Mouse (Mus musculus) kidney, adult 9 months (tissue): ENCODE results near the gene Brox.
A peak's percentile ranks its signal among the peaks of the same experiment; 100 is the strongest.
"Not testable (repeated sequence)": the region's sequence is repeated elsewhere in the genome, so short reads cannot be mapped to it uniquely, and the experiment has no call there.

Experiments used
- DNase-seq: peaks from one replicate; pipeline ENCODE4 v3.0.0; 2022

Brox gene

GRCm38 (mm10) chr1:183296877-183297383, at the start of gene Brox:
Gene Brox (minus strand): TSS chr1:183297269.
- peak; percentile 95 for DNase-seq

- DNase-seq, result no peak
These were observed 48.7 kb upstream of the Brox start for GRCm38 (mm10) chr1:183345817-183346195.

DNA sequence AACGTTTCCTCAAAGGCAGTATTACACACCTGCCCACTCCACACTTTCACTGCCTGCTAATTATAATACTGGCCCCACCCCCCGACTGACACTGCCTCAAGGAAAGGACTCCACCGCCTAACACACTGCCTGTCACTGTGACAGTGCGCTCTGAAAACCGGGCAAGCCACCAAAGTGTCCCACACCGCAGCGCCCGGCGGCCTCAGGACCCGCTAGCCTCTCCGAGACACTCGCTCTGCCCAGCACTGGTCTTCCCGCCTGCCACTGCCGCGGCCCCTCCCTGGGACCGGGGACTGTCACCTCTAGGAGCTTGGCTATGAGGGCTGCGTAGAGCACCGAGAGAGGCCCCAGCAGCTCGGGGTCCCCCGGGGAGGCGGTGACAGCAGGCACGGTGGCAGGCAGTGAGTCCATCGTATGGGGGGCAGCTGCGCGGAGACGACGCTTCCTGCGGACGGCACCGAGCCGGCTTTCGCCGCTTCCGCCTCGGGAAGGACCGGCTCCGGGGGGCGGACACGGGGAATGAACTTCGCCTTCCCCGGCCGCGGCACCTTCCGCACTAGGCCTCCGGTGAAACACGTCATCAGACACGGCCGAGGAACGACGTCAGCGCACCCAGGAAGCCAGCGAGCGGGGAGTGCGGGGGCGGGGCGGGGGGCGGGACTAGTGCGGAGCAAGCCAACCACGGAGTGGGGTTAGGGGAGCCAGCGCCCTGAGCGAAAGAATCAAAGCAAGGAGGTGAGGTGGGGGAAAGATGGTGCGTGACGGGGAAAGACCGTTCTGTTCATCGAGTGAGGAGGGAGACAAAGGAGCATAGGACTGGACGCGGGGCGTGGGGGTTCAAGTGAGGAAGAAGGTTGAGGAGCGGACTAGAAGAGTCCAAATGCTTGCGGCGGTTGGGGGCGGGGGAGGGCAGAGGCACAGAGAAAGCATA, 48.1 kb upstream of the Brox start:
- peak; percentile 89 for DNase-seq

DNA sequence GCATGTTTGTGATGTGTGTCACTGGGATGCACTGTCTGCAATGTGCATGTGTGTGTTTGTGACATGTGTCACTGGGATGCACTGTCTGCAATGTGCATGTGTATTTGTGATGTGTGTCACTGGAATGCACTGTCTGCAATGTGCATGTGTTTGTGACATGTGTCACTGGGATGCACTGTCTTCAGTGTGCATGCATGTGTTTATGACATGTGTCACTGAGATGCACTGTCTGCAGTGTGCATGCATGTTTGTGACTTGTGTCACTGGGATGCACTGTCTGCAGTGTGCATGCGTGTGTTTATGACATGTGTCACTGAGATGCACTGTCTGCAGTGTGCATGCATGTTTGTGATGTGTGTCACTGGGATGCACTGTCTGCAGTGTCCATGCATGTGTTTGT, 45.8 kb upstream of the Brox start:
- not testable (repeated sequence) for DNase-seq

GRCm38 (mm10) chr1:183327171-183327570, 30.1 kb upstream of the Brox start:
- no peak for DNase-seq

GRCm38 (mm10) chr1:183324433-183324832, 27.4 kb upstream of the Brox start:
- no peak for DNase-seq

- no peak for DNase-seq
These were observed 26.9 kb upstream of the Brox start for GRCm38 (mm10) chr1:183323923-183324322.

DNA sequence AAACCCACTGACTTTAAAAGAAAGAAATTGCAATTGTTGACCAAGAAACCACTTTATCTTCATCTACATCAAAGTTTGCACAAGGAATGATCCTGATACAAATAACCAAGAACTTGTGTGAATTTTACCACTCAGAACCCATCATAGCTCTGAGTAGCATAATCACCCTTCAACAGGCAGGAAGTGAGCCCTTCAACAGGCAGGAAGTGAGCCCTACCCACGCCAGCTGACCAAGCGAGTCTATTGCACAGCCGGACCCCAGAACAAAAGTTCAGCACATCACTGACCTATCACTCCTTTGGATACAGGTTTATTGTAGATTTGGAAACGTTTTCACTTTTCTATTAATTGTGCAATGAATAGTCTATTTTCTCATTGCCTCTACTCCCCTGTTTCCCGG, 25.4 kb upstream of the Brox start:
- DNase-seq, result not testable (repeated sequence)

GRCm38 (mm10) chr1:183320708-183321107, 23.6 kb upstream of the Brox start:
- DNase-seq, result no peak

DNA sequence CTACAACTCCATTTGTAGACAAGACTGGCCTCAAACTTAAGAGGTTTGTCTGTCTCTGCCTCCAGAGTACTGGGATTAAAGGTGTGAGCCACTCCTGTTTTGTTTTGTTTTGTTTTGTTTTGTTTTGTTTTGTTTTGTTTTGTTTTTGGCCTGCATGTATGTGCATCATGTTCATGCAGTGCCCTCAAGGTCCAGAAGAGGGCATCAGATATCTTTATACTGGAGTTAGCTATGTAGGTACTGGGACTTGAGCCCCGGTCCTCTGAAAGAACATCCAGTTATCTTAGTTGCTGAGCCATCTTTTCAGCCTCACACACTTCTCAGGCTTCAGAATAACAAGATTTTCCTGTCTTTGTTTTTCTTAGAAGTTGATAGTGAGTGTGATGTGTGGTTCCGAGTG, 18.7 kb upstream of the Brox start:
- peak; percentile 18 for DNase-seq

- no peak for DNase-seq
These were observed 15.0 kb upstream of the Brox start for GRCm38 (mm10) chr1:183312076-183312475.

- DNase-seq, result not testable (repeated sequence)
These were observed 12.5 kb upstream of the Brox start for GRCm38 (mm10) chr1:183309601-183310000.

DNA sequence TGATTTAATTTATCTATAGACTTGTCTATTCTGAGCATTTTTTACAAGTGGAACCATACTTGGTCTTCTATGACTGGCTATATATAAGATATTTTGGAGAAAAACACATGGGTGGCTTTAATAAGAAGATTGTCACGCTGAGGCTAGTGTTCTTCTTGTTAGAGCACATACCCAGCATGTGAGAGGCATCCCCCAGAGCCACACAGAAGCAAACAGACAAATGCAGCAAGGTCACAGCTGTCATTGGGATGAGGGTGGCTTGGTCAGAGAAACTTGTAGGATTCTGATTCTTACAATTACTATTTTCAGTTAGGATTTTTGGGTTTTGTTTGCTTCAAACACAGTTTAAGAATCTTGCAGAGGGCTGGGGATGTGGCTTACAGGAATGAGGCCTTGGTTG, 11.4 kb upstream of the Brox start:
- no peak for DNase-seq

GRCm38 (mm10) chr1:183307555-183307954, 10.5 kb upstream of the Brox start:
- no peak for DNase-seq

GRCm38 (mm10) chr1:183299161-183299560, 2.1 kb upstream of the Brox start:
- DNase-seq, result peak; percentile 97

- DNase-seq, result peak; percentile 45
These were observed 919 bp upstream of the Brox start for GRCm38 (mm10) chr1:183297886-183298489.

DNA sequence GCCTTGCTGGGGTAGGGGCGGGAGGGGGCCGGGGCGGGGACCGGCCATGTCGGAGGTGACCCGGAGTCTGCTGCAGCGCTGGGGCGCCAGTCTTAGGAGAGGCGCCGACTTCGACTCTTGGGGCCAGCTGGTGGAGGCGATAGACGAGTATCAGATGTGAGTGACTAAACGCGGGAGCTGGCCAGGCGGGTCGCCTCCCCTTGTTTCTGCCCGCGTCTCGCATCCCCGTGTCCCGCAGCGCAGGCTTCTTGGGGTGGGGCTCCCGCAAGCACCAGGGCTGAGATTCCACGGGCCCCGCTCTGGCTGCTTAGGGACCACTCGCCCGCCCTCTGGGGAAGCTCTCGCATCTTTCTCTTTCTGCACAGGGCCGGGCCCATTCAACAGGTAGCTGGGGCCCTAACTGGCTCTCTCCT, 410 bp upstream of the Brox start:
- DNase-seq, result no peak

DNA sequence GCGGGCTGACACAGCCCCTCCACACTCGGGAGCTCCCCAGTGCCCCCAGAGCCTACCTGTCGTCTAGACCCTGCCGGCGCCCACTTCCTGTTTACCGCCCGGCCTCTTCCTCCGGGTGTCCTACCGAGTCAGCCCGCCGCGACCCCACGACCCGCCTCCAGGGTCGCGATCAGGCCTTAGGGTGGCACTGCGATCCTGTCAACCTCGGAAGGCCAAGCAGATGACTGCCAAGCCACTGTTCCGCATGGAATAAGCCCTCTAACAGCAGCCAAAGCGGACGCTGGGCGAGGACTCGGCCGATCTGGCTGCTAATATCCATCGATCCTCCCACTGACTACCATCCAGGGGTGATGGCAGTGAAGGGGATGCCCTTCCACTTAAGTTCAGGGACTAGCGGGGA, 604 bp downstream of the Brox start, which contains the start of gene Aida:
Gene Aida (plus strand): TSS at position 126 of the 400 bp plus-strand sequence.
- DNase-seq, result no peak

DNA sequence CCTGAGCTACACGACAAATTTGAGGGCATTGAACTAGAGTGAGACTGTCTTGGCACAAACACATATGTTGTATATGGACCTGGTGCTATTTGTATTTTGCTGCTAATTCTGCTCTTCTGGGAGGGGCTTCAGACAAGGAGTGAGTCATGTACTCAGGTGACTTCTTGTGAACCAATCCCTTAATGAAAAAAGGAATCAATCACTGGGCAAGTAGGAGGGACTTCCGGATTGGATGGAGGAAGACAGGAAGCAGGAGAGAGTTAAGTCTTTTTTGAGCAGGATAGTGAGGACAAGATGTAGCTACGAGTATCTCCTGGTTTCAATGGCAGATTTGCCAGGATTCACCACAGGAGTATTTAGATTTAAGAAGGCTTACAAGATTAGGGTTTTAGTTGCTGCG, 7.5 kb downstream of the Brox start:
- no peak for DNase-seq

- no peak for DNase-seq
These were observed 8.7 kb downstream of the Brox start for GRCm38 (mm10) chr1:183288351-183288750.

DNA sequence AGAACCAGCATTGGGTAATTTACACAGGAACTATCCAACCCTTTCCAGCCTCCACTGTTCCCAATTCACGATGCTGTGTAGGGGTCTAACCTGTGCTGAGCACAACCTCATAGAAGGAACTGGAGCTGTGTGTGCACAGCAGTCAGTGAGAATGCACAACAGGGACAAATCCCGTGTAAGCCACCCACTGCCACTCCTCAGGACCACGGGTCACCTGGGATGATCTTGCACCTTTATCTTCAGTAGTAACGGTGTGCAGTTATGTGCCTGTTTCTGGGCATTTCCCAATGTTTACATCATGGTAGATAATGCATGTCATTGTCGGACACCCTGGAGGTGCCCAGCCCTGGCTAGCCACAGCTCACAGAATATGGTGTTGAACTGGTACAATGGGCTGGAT, 21.3 kb downstream of the Brox start:
- DNase-seq, result no peak

DNA sequence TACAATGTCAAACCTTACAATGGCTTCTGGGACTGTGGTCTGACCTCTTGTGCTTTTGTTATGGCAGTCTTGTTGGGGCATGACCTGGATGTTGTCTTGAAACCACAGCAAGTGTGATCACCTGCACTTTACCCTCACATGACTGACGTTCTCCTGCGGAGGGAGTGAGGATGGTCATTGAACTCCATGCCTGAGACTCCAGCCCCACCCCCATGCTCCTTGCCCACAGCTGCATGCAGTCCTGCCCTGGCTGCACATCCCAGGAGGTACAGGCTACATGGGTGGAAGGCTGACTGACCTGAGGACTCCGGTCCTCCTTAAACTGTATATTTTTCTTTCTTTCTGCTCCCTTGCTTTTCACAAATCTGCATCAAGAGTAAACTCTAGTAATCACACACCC, 22.7 kb downstream of the Brox start:
- peak; percentile 81 for DNase-seq

- peak; percentile 31 for DNase-seq
These were observed 23.9 kb downstream of the Brox start for GRCm38 (mm10) chr1:183272867-183273818.
